31 mouse cellular contexts compared by ENCODE assay signal in the genomic region with DNA sequence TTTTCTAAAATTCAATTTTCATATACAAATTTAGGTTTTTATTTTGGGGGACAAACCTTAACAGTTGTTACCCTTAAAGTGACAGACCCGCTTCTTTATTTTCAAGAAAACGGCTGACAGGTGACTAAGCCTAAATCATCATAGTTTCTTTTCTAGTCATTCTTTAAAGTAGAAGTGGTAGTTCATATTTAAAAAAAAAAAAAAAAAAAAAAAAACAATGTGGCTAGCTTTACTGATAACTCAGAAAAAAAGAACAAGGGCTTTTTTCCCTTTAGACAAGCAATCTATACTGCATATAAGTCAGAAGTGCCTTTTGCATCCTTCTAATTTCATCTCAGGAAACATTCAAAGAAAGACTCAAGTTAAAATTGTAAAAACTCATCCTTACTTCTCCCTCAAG.
"Had no signal": no experiment of that assay in that cellular context is flagged by ENCODE, and none has a peak within 500 bp of the region (broad histone marks: within the 10 kb centered on the region; RNA-seq: fewer than 3 reads in every experiment).

No protein-coding gene starts in this region.

- H3K27me3 ChIP-seq: limb, embryonic 12.5 days; limb, embryonic 13.5 days; limb, embryonic 15.5 days; liver, embryonic 12.5 days; liver, embryonic 13.5 days; liver, embryonic 15.5 days; lung, embryonic 15.5 days; megakaryocyte, embryonic 14.5 days; midbrain, embryonic 12.5 days; midbrain, embryonic 13.5 days; midbrain, embryonic 15.5 days had no signal

- H3K9ac ChIP-seq: limb, embryonic 12.5 days; limb, embryonic 13.5 days; limb, embryonic 15.5 days; liver, embryonic 12.5 days; liver, embryonic 13.5 days; liver, embryonic 14.5 days; liver, embryonic 15.5 days; liver, postnatal 0 days; lung, embryonic 14.5 days; lung, embryonic 15.5 days; midbrain, embryonic 12.5 days; midbrain, embryonic 13.5 days; midbrain, embryonic 15.5 days had no signal

- H3K4me3 ChIP-seq: left cerebral cortex, adult 2 months; limb, embryonic 10.5 days; limb, embryonic 12.5 days; limb, embryonic 13.5 days; limb, embryonic 15.5 days; liver, embryonic 12.5 days; liver, embryonic 13.5 days; liver, embryonic 15.5 days; lung, embryonic 15.5 days; megakaryocyte, embryonic 14.5 days; midbrain, embryonic 10.5 days; midbrain, embryonic 12.5 days; midbrain, embryonic 13.5 days; midbrain, embryonic 15.5 days; myocyte had no signal

- H3K4me2 ChIP-seq: limb, embryonic 12.5 days; limb, embryonic 13.5 days; limb, embryonic 15.5 days; liver, embryonic 11.5 days; liver, embryonic 12.5 days; liver, embryonic 13.5 days; liver, embryonic 15.5 days; lung, embryonic 14.5 days; lung, embryonic 15.5 days; midbrain, embryonic 11.5 days; midbrain, embryonic 12.5 days; midbrain, embryonic 13.5 days; midbrain, embryonic 15.5 days had no signal

- H3K27ac ChIP-seq: left cerebral cortex, adult 2 months; limb, embryonic 10.5 days; limb, embryonic 12.5 days; limb, embryonic 13.5 days; limb, embryonic 15.5 days; liver, embryonic 12.5 days; liver, embryonic 13.5 days; liver, embryonic 14.5 days; liver, embryonic 15.5 days; lung, embryonic 15.5 days; macrophage; midbrain, embryonic 10.5 days; midbrain, embryonic 12.5 days; midbrain, embryonic 13.5 days; midbrain, embryonic 15.5 days had no signal

- H3K9me3 ChIP-seq: limb, embryonic 10.5 days; limb, embryonic 12.5 days; limb, embryonic 13.5 days; limb, embryonic 15.5 days; liver, embryonic 12.5 days; liver, embryonic 13.5 days; liver, embryonic 15.5 days; lung, embryonic 15.5 days; megakaryocyte, embryonic 14.5 days; midbrain, embryonic 10.5 days; midbrain, embryonic 12.5 days; midbrain, embryonic 13.5 days; midbrain, embryonic 15.5 days had no signal

- H3K36me3 ChIP-seq: limb, embryonic 10.5 days; limb, embryonic 12.5 days; limb, embryonic 13.5 days; limb, embryonic 15.5 days; liver, embryonic 12.5 days; liver, embryonic 13.5 days; liver, embryonic 15.5 days; lung, embryonic 15.5 days; midbrain, embryonic 10.5 days; midbrain, embryonic 12.5 days; midbrain, embryonic 13.5 days; midbrain, embryonic 15.5 days had no signal

- DNase-seq: left cerebral cortex, postnatal 4 days; liver; liver, embryonic 13.5 days; liver, postnatal 0 days; lung, adult 18-20 months; lung, adult 2 months; lung, embryonic 14.5 days; lung, postnatal 10 days; lung, postnatal 14 days; lung, postnatal 36 days; lung, postnatal 4 days had no signal

- H3K4me1 ChIP-seq: limb, embryonic 10.5 days; limb, embryonic 12.5 days; limb, embryonic 13.5 days; limb, embryonic 15.5 days; lung, embryonic 15.5 days; midbrain, embryonic 10.5 days; midbrain, embryonic 12.5 days; midbrain, embryonic 13.5 days; midbrain, embryonic 15.5 days had no signal

- ATAC-seq: liver, embryonic 12.5 days; liver, postnatal 0 days; lung, postnatal 0 days; midbrain, embryonic 13.5 days; midbrain, embryonic 15.5 days; midbrain, embryonic 16.5 days had no signal
